Mouse (Mus musculus): ENCODE data around the gene Elk3. TPM values are rescaled to one million over a fixed set of nuclear protein-coding genes. Genes with fewer than 3 reads are reported as not detected.

Gene Elk3
- polyA plus RNA-seq, 1 experiment, result 76.0 TPM

DNA sequence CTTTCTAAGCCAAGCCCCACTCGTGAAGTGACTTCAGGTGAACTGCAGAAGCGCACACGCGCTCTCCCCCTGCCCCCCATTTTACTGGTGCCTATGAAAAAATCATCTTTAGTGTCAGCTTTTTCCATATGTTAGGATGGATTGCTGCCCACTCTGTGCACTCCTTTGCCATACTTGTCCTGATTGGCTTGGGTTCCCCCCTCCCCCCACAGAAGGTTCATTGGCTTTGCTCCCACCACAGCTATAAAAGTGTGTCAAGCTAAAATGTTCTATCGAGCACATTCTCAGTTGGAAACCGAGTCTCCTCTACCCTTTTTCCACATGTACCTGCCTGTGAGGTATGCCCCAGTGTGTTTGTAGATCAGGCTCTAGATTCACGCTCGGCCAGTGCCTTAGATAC lies 59.5 kb downstream of the Elk3 start:
- Histone ChIP-seq H3K4me1 (ENCODE audit: control insufficient read depth, insufficient read depth, low read length) (peaks cover 8% of the 10 kb centered on the region), H3K4me3 (replicated peaks; ENCODE audit: extremely low read depth, low read depth, low read length) (no peak overlapping the region)
- no peak for TF ChIP-seq CTCF (IDR thresholded peaks at IDR 0.05; ENCODE audit: insufficient read depth, low read length)
- no peak for TF ChIP-seq POLR2A (IDR thresholded peaks at IDR 0.05; ENCODE audit: borderline replicate concordance, extremely low read depth, low read depth, low read length)
- 76% methylated on average over 8 of the region's 8 CpGs for WGBS
- DNase-seq, result no peak

GRCm38 (mm10) chr10:93250436-93251317 lies 60.3 kb downstream of the Elk3 start:
- Histone ChIP-seq H3K4me1 (ENCODE audit: control insufficient read depth, insufficient read depth, low read length) (peaks cover 8% of the 10 kb centered on the region), H3K4me3 (replicated peaks; ENCODE audit: extremely low read depth, low read depth, low read length) (no peak overlapping the region)
- no peak for TF ChIP-seq POLR2A (IDR thresholded peaks at IDR 0.05; ENCODE audit: borderline replicate concordance, extremely low read depth, low read depth, low read length)
- TF ChIP-seq CTCF (IDR thresholded peaks at IDR 0.05; ENCODE audit: insufficient read depth, low read length), result no peak
- WGBS, result 45% methylated on average over 24 of the region's 24 CpGs
- no peak for DNase-seq

DNA sequence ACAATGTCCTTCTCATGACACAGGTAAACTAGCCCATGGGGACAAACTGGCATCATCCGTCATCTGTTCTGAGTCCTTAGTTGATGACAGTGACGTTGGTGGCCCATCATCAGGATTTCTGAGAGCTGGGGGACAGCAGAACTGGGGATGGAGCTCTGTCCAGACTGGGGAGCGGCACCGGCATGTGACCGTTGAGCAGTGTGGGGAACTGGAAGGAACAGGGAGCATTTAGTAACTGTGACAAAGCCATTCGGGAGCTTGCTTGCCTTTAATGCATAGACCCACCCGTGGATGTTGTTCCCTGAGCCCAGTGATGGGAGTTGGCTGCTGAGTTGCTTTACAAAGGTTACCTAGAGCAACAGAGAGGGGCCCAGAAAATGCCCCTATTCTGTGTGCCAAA lies 61.0 kb downstream of the Elk3 start:
- Histone ChIP-seq H3K4me1 (ENCODE audit: control insufficient read depth, insufficient read depth, low read length) (peaks cover 8% of the 10 kb centered on the region), H3K4me3 (replicated peaks; ENCODE audit: extremely low read depth, low read depth, low read length) (no peak overlapping the region)
- WGBS, result 66% methylated on average over 7 of the region's 7 CpGs
- no peak for TF ChIP-seq POLR2A (IDR thresholded peaks at IDR 0.05; ENCODE audit: borderline replicate concordance, extremely low read depth, low read depth, low read length)
- no peak for TF ChIP-seq CTCF (IDR thresholded peaks at IDR 0.05; ENCODE audit: insufficient read depth, low read length)
- DNase-seq, result no peak

DNA sequence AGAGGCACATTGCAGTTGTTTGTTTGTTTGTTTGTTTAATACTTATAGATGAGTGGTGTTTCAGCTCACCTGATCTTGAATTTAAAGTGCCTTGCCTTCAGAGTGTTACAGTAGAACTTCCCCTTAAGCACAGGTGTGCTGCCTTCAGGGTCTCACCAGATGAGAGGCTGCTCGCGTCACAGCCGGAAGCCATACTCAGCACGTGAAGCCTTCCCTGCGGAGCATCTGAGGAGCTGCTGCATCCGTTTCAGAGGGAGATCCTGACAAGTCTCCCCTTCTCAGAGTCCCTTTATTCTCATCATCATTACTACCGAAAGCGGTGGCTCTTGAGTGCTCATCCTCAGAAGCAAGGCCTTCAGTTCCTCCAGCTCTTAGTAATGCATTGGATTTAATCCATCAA lies 62.5 kb downstream of the Elk3 start:
- DNase-seq, result no peak
- TF ChIP-seq CTCF (IDR thresholded peaks at IDR 0.05; ENCODE audit: insufficient read depth, low read length) (no peak), POLR2A (IDR thresholded peaks at IDR 0.05; ENCODE audit: borderline replicate concordance, extremely low read depth, low read depth, low read length) (no peak)
- H3K4me1 ChIP-seq (ENCODE audit: control insufficient read depth, insufficient read depth, low read length), result peaks cover 8% of the 10 kb centered on the region

GRCm38 (mm10) chr10:93247902-93248301 lies 63.0 kb downstream of the Elk3 start:
- peaks cover 8% of the 10 kb centered on the region for H3K4me1 ChIP-seq (ENCODE audit: control insufficient read depth, insufficient read depth, low read length)
- TF ChIP-seq CTCF (IDR thresholded peaks at IDR 0.05; ENCODE audit: insufficient read depth, low read length), result no peak
- TF ChIP-seq POLR2A (IDR thresholded peaks at IDR 0.05; ENCODE audit: borderline replicate concordance, extremely low read depth, low read depth, low read length), result no peak
- DNase-seq, result no peak
- no peak overlapping the region for H3K4me3 ChIP-seq (replicated peaks; ENCODE audit: extremely low read depth, low read depth, low read length)
- 47% methylated on average over 6 of the region's 6 CpGs for WGBS

More for the DNA sequence above, 62.5 kb downstream of the Elk3 start:
- H3K4me3 ChIP-seq (replicated peaks; ENCODE audit: extremely low read depth, low read depth, low read length), result no peak overlapping the region
- 70% methylated on average over 8 of the region's 8 CpGs for WGBS

DNA sequence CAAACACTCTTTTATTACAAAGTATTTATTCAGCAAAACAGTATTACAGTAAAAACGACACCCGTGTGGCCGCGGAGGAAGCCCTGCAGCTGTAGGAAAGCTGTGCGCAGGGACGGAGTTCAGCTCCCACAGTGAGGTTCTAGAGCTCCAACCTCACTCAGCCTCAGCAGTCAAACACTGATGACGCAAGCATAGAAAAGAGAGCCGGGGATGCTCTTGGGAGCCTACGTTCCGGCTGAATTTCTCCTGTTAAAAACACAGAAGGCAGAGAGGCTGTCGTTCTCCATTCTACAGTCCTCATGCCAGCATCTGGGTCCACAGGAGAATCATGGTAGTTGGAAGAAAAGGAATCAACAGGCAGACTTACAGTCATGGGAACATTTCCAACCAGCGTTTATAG lies 63.5 kb downstream of the Elk3 start:
- 70% methylated on average over 12 of the region's 12 CpGs for WGBS
- Histone ChIP-seq H3K4me1 (ENCODE audit: control insufficient read depth, insufficient read depth, low read length) (peaks cover 9% of the 10 kb centered on the region), H3K4me3 (replicated peaks; ENCODE audit: extremely low read depth, low read depth, low read length) (no peak overlapping the region)
- no peak for DNase-seq
- no peak for TF ChIP-seq CTCF (IDR thresholded peaks at IDR 0.05; ENCODE audit: insufficient read depth, low read length)
- TF ChIP-seq POLR2A (IDR thresholded peaks at IDR 0.05; ENCODE audit: borderline replicate concordance, extremely low read depth, low read depth, low read length), result no peak

- Histone ChIP-seq H3K4me1 (ENCODE audit: control insufficient read depth, insufficient read depth, low read length) (peaks cover 9% of the 10 kb centered on the region), H3K4me3 (replicated peaks; ENCODE audit: extremely low read depth, low read depth, low read length) (no peak overlapping the region)
- TF ChIP-seq POLR2A (IDR thresholded peaks at IDR 0.05; ENCODE audit: borderline replicate concordance, extremely low read depth, low read depth, low read length) (no peak), CTCF (IDR thresholded peaks at IDR 0.05; ENCODE audit: insufficient read depth, low read length) (no peak)
- 88% methylated on average over 7 of the region's 7 CpGs for WGBS
- DNase-seq, result no peak
Measured at GRCm38 (mm10) chr10:93246185-93246920, 64.6 kb downstream of the Elk3 start.

DNA sequence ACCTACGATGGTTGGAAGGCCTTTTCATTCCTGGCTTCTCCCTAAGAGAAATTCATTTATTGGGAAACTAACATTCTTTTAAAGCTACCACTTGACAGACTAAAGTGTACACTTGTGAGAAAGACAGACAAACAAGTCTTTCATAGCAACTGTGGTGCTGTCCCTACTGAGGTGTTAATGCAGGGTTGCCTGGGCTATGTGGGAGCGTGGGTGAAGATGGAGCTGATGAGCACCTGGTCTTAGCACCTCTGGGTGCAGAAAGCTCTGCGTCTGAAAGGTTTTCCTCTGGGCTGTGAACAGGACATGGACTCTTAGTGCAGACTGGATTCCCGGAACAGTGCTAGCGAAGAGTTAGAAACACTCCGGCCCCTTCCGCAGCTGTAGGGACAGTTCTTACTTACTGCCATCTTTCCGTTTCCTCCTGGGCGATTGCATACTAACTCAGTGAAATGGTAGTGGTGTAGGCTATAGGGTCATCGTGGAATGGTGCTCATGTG lies 66.7 kb downstream of the Elk3 start:
- Histone ChIP-seq H3K4me1 (ENCODE audit: control insufficient read depth, insufficient read depth, low read length) (peaks cover 3% of the 10 kb centered on the region), H3K4me3 (replicated peaks; ENCODE audit: extremely low read depth, low read depth, low read length) (no peak overlapping the region)
- no peak for DNase-seq
- 75% methylated on average over 10 of the region's 10 CpGs for WGBS
- TF ChIP-seq CTCF (IDR thresholded peaks at IDR 0.05; ENCODE audit: insufficient read depth, low read length) (no peak), POLR2A (IDR thresholded peaks at IDR 0.05; ENCODE audit: borderline replicate concordance, extremely low read depth, low read depth, low read length) (no peak)

DNA sequence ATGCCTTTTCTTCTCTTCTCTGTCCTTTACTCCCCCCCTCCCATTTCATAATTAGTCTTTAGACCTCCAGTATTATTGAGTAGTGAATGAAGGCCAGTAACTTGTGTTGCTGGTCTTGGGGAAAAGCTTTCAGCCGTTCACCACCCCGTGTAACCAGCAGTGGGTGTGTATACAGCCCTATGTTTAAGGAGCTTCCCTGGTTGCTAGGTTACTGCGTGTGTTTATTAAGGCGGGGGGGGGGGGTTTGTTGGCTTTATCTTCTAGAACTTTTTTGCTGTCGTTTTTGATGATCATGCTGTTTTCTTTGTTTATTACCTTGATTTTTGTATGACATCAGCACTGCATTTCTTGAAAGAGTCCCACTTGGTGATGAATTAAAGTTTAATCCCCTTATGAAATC lies 68.1 kb downstream of the Elk3 start:
- Histone ChIP-seq H3K4me3 (replicated peaks; ENCODE audit: extremely low read depth, low read depth, low read length) (no peak overlapping the region), H3K4me1 (ENCODE audit: control insufficient read depth, insufficient read depth, low read length) (peaks cover 3% of the 10 kb centered on the region)
- DNase-seq, result no peak
- 24% methylated on average over 5 of the region's 5 CpGs for WGBS
- TF ChIP-seq POLR2A (IDR thresholded peaks at IDR 0.05; ENCODE audit: borderline replicate concordance, extremely low read depth, low read depth, low read length), result no peak
- no peak for TF ChIP-seq CTCF (IDR thresholded peaks at IDR 0.05; ENCODE audit: insufficient read depth, low read length)
